Mouse (Mus musculus): ENCODE measurements at regions not wholly inside any gene's neighbourhood (a gene's known extent, or its start where the extent isn't known, plus 50 kb on each side); places are given as distances from the start of the nearest gene placed in this dataset.

GRCm38 (mm10) chr15:62044654-62045335 is 1122.0 kb upstream of the A1bg start:
- TF ChIP-seq MAX (IDR thresholded peaks at IDR 0.05; ENCODE audit: low read depth) (no peak), POLR2A (IDR thresholded peaks at IDR 0.05; ENCODE audit: insufficient read length, low read depth) (no peak), CEBPB (IDR thresholded peaks at IDR 0.05; ENCODE audit: insufficient read depth, poor library complexity, severe bottlenecking) (no peak), TCF3 (IDR thresholded peaks at IDR 0.05; ENCODE audit: insufficient read length, low read depth) (no peak), E2F4 (IDR thresholded peaks at IDR 0.05; ENCODE audit: insufficient read depth) (no peak)
